Mouse (Mus musculus) midbrain, embryonic 16.5 days (tissue): Measurements from ENCODE around the gene Sec16a. TPM values are rescaled to one million over a fixed set of nuclear protein-coding genes. Genes with fewer than 3 reads are reported as not detected.

ENCODE experiments used
- ATAC-seq: fragments of 200-750 bp; cut with Nextera tagmentation; 2 replicates; pipeline ENCODE4 v1.8.0; 2017; ENCODE audit warnings: moderate TSS enrichment
- H3K27ac ChIP-seq: fragments of 300-500 bp; sonication (generic); 2 replicates; pipeline ENCODE4 v1.5.1; 2014; ENCODE audit warnings: mild to moderate bottlenecking, low read length, mixed read lengths
- H3K27me3 ChIP-seq: fragments of 300-500 bp; sonication (generic); 2 replicates; pipeline ENCODE4 v1.6.1; 2014; ENCODE audit warnings: low read depth, low read length, mixed read lengths; ENCODE audit not compliant: control insufficient read depth, insufficient read depth
- H3K36me3 ChIP-seq: fragments of 300-500 bp; sonication (generic); 2 replicates; pipeline ENCODE4 v1.6.1; 2014; ENCODE audit warnings: mild to moderate bottlenecking, low read length, moderate library complexity, mixed read lengths; ENCODE audit not compliant: control insufficient read depth, insufficient read depth
- H3K4me1 ChIP-seq: fragments of 300-500 bp; sonication (generic); 2 replicates; pipeline ENCODE4 v1.6.1; 2014; ENCODE audit warnings: mild to moderate bottlenecking, low read length, mixed read lengths; ENCODE audit not compliant: control insufficient read depth, insufficient read depth
- H3K4me2 ChIP-seq: fragments of 300-500 bp; sonication (generic); 2 replicates; pipeline ENCODE4 v1.6.1; 2014; ENCODE audit warnings: mild to moderate bottlenecking, low read length, mixed read lengths
- H3K4me3 ChIP-seq: fragments of 300-500 bp; sonication (generic); 2 replicates; pipeline ENCODE4 v1.5.1; 2014; ENCODE audit warnings: low read depth, mild to moderate bottlenecking, low read length, moderate library complexity, mixed read lengths
- H3K9ac ChIP-seq: fragments of 300-500 bp; sonication (generic); 2 replicates; pipeline ENCODE4 v1.6.1; 2014; ENCODE audit warnings: low read depth, low read length, mixed read lengths
- H3K9me3 ChIP-seq: fragments of 300-500 bp; sonication (generic); replicated peaks from 2 replicates; pipeline ENCODE4 v1.6.1; 2014; ENCODE audit warnings: mild to moderate bottlenecking, low read length, mixed read lengths; ENCODE audit not compliant: control insufficient read depth, poor library complexity, severe bottlenecking
- WGBS: fragments of 180-500 bp; shearing (Covaris S2); extraction: QIAGEN DNeasy Blood & Tissue Kit; methylation state at CpG from one replicate; pipeline ENCODE4 v1.1.7; 2014; 5-methylcytosine and 5-hydroxymethylcytosine counted together
- polyA plus RNA-seq: library from polyadenylated mRNA; unstranded; fragments of >200 nt; fragmentation: Nextera tagmentation; extraction: Ambion mirVana; gene quantifications from 2 replicates; pipeline ENCODE4 v1.2.1, GENCODE M21; 2015

Gene Sec16a
- polyA plus RNA-seq, 1 experiment from 2014 or later = 18.7 TPM

DNA sequence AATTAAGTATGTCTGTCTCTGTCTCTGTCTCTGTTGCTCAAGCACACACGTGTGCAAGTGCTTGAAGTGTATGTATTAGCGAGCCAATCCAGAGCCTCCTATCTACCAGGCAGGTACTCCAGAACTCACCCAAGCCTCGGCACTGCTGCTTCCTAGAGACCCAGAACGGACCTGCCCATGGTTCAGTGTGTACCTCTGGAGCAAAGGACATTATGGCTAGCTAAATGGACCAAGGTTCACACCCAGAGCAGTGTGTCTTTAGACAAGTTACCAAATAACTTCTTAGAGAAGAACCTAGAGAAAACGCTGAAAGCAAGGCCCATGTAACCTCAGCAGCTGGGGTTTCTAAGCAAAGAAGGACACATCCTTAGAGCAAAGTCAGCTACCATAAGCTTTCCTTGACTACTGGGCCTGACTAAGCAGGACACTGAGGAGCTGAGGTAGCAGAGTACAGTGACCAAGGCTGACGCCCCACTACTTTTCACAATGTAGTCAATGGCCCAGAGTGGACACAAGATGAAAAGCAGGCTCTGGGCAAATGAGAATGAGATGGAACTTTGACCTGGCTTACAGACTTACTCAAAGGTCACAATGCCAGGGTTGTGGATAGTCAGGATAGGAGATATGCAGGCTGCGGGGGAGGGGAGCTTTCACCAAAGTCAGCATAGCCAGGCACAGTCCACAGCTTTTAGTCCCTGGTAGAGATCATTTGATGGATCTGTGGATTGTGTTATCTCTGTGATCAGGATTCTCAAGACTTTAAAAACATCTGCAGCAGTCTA lies 10.0 kb downstream of the Sec16a start:
- H3K4me2 ChIP-seq = no peak overlapping the region
- H3K27me3 ChIP-seq = no peaks in the 10 kb centered on the region
- 94% methylated on average over 7 of the region's 7 CpGs for WGBS
- peaks cover 35% of the 10 kb centered on the region for H3K36me3 ChIP-seq
- ATAC-seq = no peak
- H3K9ac ChIP-seq = no peak overlapping the region
- no peaks in the 10 kb centered on the region for H3K9me3 ChIP-seq
- H3K4me3 ChIP-seq = no peak overlapping the region
- peaks cover 6% of the 10 kb centered on the region for H3K4me1 ChIP-seq
- no peak overlapping the region for H3K27ac ChIP-seq

DNA sequence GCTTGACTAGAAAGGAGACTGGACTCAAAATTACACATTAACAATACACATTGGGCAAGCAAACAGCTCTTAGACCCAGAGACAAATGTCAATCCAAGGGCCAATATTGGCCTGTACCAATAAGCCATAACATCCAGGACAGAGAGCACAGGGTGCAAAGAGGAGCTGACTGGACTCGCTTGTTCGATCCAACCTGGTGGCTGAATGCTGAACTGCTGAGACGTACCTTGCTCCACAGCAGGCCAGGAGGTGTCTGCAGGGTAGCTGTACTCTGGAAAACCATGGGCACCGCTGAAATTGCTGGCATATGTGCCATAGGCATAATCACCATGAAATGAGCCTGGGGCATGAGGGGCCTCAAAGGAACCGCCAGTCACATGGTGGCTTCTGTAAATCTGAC lies 15.2 kb downstream of the Sec16a start:
- 86% methylated on average over 5 of the region's 5 CpGs for WGBS

DNA sequence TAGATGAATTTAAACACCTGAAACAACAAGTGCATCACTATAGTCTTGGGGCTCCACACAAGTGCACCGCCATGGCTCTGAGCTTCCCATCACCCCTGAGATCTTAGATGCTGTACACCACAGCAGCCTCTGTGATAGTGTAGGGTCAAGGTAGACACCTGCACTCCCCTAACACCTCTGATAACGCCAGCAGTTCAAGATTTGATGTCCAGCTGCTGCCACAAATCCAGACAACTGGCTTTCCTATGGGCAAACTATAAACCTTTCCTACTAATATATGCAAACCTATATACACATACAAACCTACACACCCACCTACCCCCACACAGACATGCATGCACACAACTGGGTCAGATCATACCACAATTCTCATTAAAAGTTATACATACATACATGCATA lies 20.5 kb downstream of the Sec16a start:
- Histone ChIP-seq H3K4me2 (no peak overlapping the region), H3K4me3 (no peak overlapping the region), H3K36me3 (peaks cover 66% of the 10 kb centered on the region), H3K9me3 (no peaks in the 10 kb centered on the region), H3K27me3 (no peaks in the 10 kb centered on the region), H3K4me1 (no peaks in the 10 kb centered on the region), H3K27ac (no peak overlapping the region), H3K9ac (no peak overlapping the region)
- no peak for ATAC-seq
- 96% methylated on average over 2 of the region's 2 CpGs for WGBS

More for the DNA sequence above, 15.2 kb downstream of the Sec16a start:
- ATAC-seq = no peak
- Histone ChIP-seq H3K36me3 (peaks cover 56% of the 10 kb centered on the region), H3K27ac (no peak overlapping the region), H3K4me1 (no peaks in the 10 kb centered on the region), H3K27me3 (no peaks in the 10 kb centered on the region), H3K4me3 (no peak overlapping the region), H3K9ac (no peak overlapping the region), H3K9me3 (no peaks in the 10 kb centered on the region), H3K4me2 (no peak overlapping the region)

- H3K4me3 ChIP-seq = no peak overlapping the region
- 90% methylated on average over 1 of the region's 1 CpGs for WGBS
- no peaks in the 10 kb centered on the region for H3K4me1 ChIP-seq
- peaks cover 51% of the 10 kb centered on the region for H3K36me3 ChIP-seq
- H3K4me2 ChIP-seq = no peak overlapping the region
- no peak overlapping the region for H3K9ac ChIP-seq
- no peak overlapping the region for H3K27ac ChIP-seq
- H3K9me3 ChIP-seq = no peaks in the 10 kb centered on the region
- no peak for ATAC-seq
- no peaks in the 10 kb centered on the region for H3K27me3 ChIP-seq
These were observed 21.9 kb downstream of the Sec16a start for GRCm38 (mm10) chr2:26423086-26423485.

DNA sequence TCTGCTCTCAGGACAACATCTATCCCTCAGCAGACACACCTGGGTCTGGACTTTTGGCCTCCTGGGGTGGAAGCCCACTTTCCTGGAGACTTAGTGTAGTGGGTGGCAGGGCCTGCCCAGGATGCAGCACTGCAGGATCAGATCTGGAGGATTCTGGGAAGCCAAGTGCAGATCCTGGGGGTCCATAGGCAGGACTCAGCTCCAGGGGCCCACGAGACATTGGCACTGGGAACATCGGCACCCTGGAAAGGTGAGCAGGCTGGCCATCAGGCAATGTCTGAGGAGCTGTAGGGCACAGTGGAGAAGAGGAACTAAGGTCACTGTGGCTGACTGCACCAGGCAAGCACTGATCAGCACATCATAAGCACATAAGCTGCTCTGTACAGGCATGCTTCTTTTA lies 23.0 kb downstream of the Sec16a start:
- H3K4me1 ChIP-seq = no peaks in the 10 kb centered on the region
- H3K27ac ChIP-seq = no peak overlapping the region
- H3K36me3 ChIP-seq = peaks cover 53% of the 10 kb centered on the region
- WGBS = 96% methylated on average over 2 of the region's 2 CpGs
- H3K9me3 ChIP-seq = no peaks in the 10 kb centered on the region
- no peaks in the 10 kb centered on the region for H3K27me3 ChIP-seq
- no peak for ATAC-seq
- H3K4me3 ChIP-seq = no peak overlapping the region
- H3K4me2 ChIP-seq = no peak overlapping the region
- no peak overlapping the region for H3K9ac ChIP-seq

DNA sequence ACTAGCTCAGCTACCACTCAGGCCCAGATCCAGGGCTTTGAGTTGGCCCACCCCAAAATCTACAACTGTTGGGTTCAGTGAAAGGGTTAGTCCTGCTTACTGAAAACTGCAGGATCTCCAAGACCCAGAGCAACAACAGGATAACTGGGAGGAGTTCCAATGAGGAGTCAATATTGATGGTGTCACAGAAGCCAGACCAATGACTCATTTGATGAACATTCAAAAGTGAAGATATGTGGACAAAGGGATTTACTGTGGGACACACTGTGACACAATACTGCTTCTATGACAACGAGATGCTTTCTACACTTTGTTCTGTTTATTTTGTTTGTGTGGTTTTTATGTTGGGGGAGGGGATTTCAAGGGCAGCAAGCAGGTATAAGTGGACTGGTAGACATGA lies 26.9 kb downstream of the Sec16a start:
- Histone ChIP-seq H3K36me3 (peaks cover 51% of the 10 kb centered on the region), H3K27me3 (no peaks in the 10 kb centered on the region), H3K27ac (no peak overlapping the region), H3K9ac (no peak overlapping the region), H3K9me3 (no peaks in the 10 kb centered on the region), H3K4me3 (no peak overlapping the region), H3K4me2 (no peak overlapping the region), H3K4me1 (no peaks in the 10 kb centered on the region)
- no peak for ATAC-seq
- 88% methylated on average over 1 of the region's 1 CpGs for WGBS

- no peak for ATAC-seq
- Histone ChIP-seq H3K27ac (no peak overlapping the region), H3K4me1 (no peaks in the 10 kb centered on the region), H3K4me3 (no peak overlapping the region), H3K36me3 (peaks cover 50% of the 10 kb centered on the region), H3K4me2 (no peak overlapping the region), H3K9ac (no peak overlapping the region), H3K27me3 (no peaks in the 10 kb centered on the region), H3K9me3 (no peaks in the 10 kb centered on the region)
These were observed 27.9 kb downstream of the Sec16a start for GRCm38 (mm10) chr2:26417066-26417465.

DNA sequence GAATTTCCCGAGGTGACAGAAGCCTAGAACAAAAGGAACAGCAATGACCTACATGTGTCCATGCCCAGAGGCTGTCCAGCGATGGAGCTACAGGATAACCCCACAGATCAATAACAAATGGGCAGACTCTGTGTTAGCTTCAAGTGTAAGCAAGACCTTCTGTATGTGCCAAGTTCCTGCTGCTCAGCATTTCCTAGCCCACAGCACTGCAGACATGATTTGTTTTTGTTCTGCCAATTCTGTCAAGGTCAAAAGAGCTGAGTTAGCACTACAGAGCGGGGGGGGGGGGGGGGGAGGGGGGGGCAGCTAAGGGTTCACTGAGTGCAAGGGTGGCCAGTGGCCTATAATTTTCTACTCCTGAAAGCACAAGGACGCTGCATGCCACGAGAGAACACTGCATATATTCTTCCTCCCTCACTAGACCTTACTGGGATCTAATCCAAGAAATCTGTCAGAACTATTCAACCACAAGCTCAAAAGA lies 34.0 kb downstream of the Sec16a start:
- H3K9ac ChIP-seq = no peak overlapping the region
- peaks cover 27% of the 10 kb centered on the region for H3K4me1 ChIP-seq
- ATAC-seq = no peak
- H3K27me3 ChIP-seq = no peaks in the 10 kb centered on the region
- no peak overlapping the region for H3K27ac ChIP-seq
- no peak overlapping the region for H3K4me3 ChIP-seq
- no peaks in the 10 kb centered on the region for H3K9me3 ChIP-seq
- 76% methylated on average over 4 of the region's 5 CpGs for WGBS
- no peak overlapping the region for H3K4me2 ChIP-seq
- peaks cover 41% of the 10 kb centered on the region for H3K36me3 ChIP-seq

DNA sequence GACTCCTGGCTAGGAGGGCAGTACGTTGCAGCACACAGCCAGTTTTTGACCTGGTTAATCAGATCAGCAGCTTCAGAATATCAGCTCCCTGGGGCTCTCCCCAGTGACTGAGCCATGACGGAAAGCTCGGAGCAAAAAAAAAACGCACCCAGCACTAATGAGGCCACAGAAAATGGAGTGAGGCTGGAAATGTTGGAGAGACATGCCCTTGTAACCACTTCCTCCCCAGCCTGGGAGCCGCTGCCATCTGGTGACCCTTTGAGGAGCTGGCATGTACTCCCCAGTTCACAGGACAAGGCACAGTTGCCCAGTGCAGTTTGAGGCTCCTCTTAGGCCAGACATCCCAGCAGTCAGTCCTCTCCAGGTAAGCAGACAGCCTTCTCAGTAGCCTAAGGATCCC lies 34.9 kb downstream of the Sec16a start:
- ATAC-seq = no peak
- Histone ChIP-seq H3K9ac (no peak overlapping the region), H3K4me2 (no peak overlapping the region), H3K4me1 (peaks cover 36% of the 10 kb centered on the region), H3K27ac (no peak overlapping the region), H3K27me3 (no peaks in the 10 kb centered on the region), H3K36me3 (peaks cover 34% of the 10 kb centered on the region), H3K4me3 (no peak overlapping the region), H3K9me3 (no peaks in the 10 kb centered on the region)
- WGBS = 65% methylated on average over 5 of the region's 5 CpGs
